Mouse (Mus musculus): Measurements from ENCODE around the gene Hoxa3.
A peak's percentile ranks its signal among the peaks of the same experiment; 100 is the strongest.

Gene Hoxa3

GRCm38 (mm10) chr6:52165441-52166370 lies 47.4 kb downstream of the Hoxa3 start:
- DNase-seq, result peak; percentile 66 to 73

GRCm38 (mm10) chr6:52164626-52165440 lies 48.3 kb downstream of the Hoxa3 start, which contains the start of gene Hoxa2:
Gene Hoxa2, minus strand, starts transcription at chr6:52164831.
- peak; percentile 76 to 84 for DNase-seq

- peak; percentile 61 to 71 for DNase-seq
Observed at GRCm38 (mm10) chr6:52164051-52164625, 49.0 kb downstream of the Hoxa3 start.

GRCm38 (mm10) chr6:52163366-52164031 lies 49.6 kb downstream of the Hoxa3 start:
- peak; percentile 61 to 71 for DNase-seq

- peak in 1 of 2 experiments; percentile 51 for DNase-seq
Observed at GRCm38 (mm10) chr6:52162611-52163365, 50.3 kb downstream of the Hoxa3 start.

- peak in 1 of 2 experiments; percentile 29 for DNase-seq
Observed at GRCm38 (mm10) chr6:52162093-52162380, 51.1 kb downstream of the Hoxa3 start.

- peak in 1 of 2 experiments; percentile 17 for DNase-seq
Observed at GRCm38 (mm10) chr6:52161336-52162092, 51.6 kb downstream of the Hoxa3 start.

- DNase-seq, result peak; percentile 80 to 85
Observed at GRCm38 (mm10) chr6:52160511-52161335, 52.4 kb downstream of the Hoxa3 start.

GRCm38 (mm10) chr6:52159979-52160378 lies 53.2 kb downstream of the Hoxa3 start:
- peak; percentile 32 to 54 for DNase-seq

- peak; percentile 55 to 71 for DNase-seq
Observed at GRCm38 (mm10) chr6:52159164-52159761, 53.9 kb downstream of the Hoxa3 start.

- DNase-seq, result peak; percentile 88 to 93
Observed at GRCm38 (mm10) chr6:52158276-52159051, 54.7 kb downstream of the Hoxa3 start, which contains the start of gene Hoxa1. Gene Hoxa1, minus strand, starts transcription at chr6:52158317.

GRCm38 (mm10) chr6:52157466-52158275 lies 55.5 kb downstream of the Hoxa3 start:
- DNase-seq, result no peak

GRCm38 (mm10) chr6:52156551-52157200 lies 56.5 kb downstream of the Hoxa3 start:
- DNase-seq, result peak in 1 of 2 experiments; percentile 6

GRCm38 (mm10) chr6:52155471-52155870 lies 57.7 kb downstream of the Hoxa3 start:
- no peak for DNase-seq

- peak in 1 of 2 experiments; percentile 9 for DNase-seq
Observed at GRCm38 (mm10) chr6:52154044-52154443, 59.1 kb downstream of the Hoxa3 start.

GRCm38 (mm10) chr6:52153270-52153669 lies 59.9 kb downstream of the Hoxa3 start:
- peak in 1 of 2 experiments; percentile 4 for DNase-seq
